Mouse (Mus musculus) brain, embryonic 14.5 days (tissue): ENCODE measurements around the gene Pdpn. TPM values are rescaled to one million over a fixed set of nuclear protein-coding genes. Genes with fewer than 3 reads are reported as not detected.

ENCODE experiments used
- DNase-seq: peaks from one replicate; pipeline ENCODE4 v3.0.0-alpha.2; 2011; ENCODE audit warnings: low read depth
- CTCF ChIP-seq: fragments of 200-500 bp; IDR thresholded peaks from 2 replicates; pipeline ENCODE4 v1.5.1; 2012; ENCODE audit warnings: inconsistent platforms, mild to moderate bottlenecking, moderate library complexity, borderline replicate concordance; ENCODE audit not compliant: insufficient read depth, insufficient read length; ENCODE audit errors: extremely low read depth
- POLR2A ChIP-seq: fragments of 200-500 bp; IDR thresholded peaks from 2 replicates; pipeline ENCODE4 v1.6.1; 2012; ENCODE audit warnings: mild to moderate bottlenecking, inconsistent platforms, borderline replicate concordance; ENCODE audit not compliant: poor library complexity, insufficient read depth, insufficient read length, severe bottlenecking; ENCODE audit errors: extremely low read depth
- polyA plus RNA-seq: library from polyadenylated mRNA; depleted of rRNA; stranded (reverse); fragments of >200 nt; gene quantifications from 2 replicates; pipeline ENCODE4 v1.2.3, GENCODE M21; 2012

Gene Pdpn
- polyA plus RNA-seq, 1 experiment, result 33.6 TPM

DNA sequence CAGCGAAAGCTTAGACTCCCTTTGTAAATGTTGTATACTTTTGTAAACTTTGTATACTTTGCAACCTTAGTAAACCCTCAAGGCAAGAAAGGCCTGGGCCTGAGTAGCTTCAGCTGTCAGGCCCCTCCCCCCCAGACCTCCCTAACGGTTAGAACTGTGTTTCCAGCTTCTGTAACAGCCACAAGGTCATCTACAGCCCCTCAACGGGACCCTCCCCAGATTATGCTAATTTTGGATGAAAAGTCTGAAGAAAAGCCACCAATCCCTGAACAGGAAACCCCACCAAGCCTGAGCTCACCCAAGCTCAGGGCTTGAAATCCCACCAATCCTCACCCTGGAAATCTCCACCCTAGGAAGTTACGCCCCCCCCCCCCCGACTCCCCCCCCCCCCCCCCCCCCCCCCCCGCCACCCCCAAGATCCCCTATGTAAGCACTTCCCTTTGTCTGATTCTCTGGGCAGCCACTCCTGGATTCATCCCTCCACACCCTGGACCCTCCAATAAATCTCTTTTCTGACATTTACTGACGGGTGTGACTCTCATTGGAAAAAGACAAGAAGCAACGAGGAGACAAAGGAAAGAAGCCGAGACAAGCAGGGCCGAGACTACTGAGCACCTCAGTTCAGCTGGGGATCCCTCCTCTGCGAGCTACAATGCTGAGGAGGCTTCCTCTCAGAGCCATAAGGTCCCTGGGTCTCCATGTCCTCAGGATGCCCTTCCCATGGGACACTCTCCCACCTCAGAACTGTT is 25.0 kb upstream of the Pdpn start:
- TF ChIP-seq CTCF (no peak), POLR2A (no peak)
- peak; percentile 40 for DNase-seq

DNA sequence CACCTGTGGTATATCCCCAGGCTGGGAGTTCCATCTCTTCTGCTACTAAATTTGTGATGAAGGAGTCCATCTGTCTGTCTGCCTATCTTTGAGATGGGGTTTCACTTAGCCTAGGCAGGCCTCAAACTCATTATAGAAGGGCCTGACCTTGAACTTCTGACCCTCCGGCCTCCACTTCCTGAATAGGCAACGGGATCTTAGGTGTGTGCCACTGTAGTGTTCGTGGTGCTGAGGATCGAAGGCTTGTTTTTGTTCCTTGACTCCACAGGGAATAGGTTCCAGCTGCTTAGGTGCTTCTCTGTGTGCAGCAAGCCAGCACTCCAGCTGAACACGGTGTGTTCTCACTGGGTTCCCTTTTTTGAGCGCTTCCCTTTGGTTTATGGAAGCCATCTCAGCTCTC is 13.9 kb upstream of the Pdpn start:
- TF ChIP-seq POLR2A (no peak), CTCF (no peak)
- no peak for DNase-seq

DNA sequence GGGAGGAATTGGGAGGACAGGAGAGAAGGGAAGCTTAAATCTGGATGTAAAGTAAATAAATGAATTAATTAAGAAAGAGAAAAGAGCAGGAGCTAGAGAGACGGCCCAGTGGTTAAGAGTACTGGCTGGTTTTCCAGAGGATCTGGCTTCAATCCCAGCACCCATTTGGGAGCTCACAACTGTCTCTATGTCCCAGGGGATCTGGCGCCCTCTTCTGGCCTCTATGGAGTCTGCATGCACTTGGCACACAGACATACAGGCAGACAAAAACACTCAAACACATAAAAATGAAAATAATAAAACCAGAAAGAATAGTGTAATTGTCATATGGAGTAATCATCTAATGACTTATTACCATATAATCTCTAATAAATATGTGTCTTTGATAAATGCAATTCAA is 12.0 kb upstream of the Pdpn start:
- DNase-seq, result peak; percentile 61
- TF ChIP-seq POLR2A, result no peak
- TF ChIP-seq CTCF, result peak; percentile 52; the same call in 1 of the 2 replicates

DNA sequence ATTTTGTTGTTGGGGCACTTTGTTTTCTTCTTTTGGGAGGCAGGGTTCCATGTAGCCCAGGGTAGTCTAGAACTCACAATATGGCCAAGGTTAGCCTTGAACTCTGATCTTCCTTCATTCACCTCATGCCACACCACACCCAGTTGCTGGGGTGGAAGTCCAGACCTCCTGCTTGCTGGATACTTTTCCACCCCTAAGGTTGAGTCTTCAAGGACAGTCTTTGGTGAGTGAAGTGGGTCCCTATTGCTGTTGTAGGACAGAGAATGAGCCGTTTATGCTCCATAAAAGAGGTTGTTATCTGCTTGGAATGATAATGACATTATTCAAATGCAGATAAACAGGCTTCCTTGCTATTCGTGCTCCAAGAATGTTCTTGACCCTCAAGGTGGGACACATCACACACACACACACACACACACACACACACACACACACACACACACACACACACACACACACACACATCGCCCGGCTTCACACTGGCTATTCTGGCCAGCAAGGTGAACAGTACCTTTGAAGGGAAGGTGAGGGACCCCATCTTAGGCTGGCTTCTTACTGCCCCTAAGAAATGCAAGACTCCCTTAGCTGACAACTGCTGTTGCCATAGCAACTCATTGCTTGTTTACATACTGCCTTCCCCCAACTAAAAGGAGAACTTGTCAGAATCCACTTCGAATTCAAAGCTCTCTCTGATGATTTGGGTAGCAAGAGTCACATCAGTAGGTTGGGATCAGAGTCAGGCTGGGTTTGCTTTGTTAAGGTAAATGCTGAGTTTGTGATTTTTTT is 6.8 kb upstream of the Pdpn start:
- no peak for TF ChIP-seq POLR2A
- no peak for TF ChIP-seq CTCF
- DNase-seq, result peak; percentile 71

GRCm38 (mm10) chr4:143305031-143305430 is 5.7 kb upstream of the Pdpn start:
- TF ChIP-seq POLR2A (no peak), CTCF (no peak)

DNA sequence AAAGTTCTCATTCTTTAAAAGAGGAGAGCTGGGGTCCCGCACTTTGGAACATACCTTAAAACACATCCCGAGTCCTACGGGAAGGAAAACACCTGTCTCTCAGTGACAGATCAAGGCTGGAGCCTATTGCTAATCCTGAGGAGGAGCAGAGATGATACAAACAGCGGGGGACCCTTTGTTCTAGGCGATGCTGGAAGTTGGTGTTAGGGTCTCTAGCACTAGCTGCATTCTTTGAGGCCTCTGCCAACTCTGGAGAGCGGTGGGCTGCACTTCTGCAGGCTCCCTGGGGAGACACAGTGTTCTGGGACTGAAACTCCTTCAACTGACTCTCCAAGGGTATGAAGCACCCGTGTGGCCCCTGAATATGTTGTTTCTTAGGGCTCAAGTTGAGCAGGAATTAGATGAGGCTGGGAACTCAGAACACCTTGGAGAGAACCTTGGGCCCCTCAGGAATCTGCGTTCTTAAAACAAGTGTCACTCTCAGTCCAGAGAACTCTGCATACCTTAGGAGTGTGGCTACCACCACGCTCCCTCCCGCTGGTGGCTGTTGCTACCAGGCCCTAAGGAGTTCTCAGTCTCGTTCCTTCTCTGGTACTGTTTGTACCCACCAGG is 3.0 kb upstream of the Pdpn start:
- no peak for DNase-seq

More at GRCm38 (mm10) chr4:143305031-143305430, 5.7 kb upstream of the Pdpn start:
- DNase-seq, result no peak

GRCm38 (mm10) chr4:143301875-143302274 is 2.5 kb upstream of the Pdpn start:
- no peak for TF ChIP-seq POLR2A
- no peak for TF ChIP-seq CTCF
- DNase-seq, result no peak

More for the DNA sequence above, 3.0 kb upstream of the Pdpn start:
- TF ChIP-seq POLR2A (no peak), CTCF (no peak)

DNA sequence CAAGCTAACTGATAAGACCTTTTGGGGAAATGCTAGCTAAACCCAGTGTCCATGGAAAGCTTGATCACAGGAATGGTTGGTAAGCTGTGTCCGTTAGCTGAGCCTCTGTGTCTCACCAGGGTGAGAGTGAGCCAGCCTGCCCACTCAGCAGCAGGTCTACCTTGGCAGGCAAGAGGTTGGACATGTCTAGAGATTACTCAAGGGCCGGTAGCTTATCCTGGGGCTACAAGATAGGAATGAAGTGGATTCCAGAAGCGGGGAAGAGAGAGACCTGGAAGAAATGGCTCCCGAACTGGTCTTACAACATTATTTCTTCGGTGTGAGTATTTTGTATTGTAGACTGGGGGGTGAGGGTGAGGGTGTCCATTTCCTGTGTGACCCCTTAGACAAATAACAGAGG is 1.7 kb upstream of the Pdpn start:
- TF ChIP-seq CTCF (no peak), POLR2A (no peak)
- no peak for DNase-seq

GRCm38 (mm10) chr4:143300113-143300688 is 837 bp upstream of the Pdpn start:
- TF ChIP-seq POLR2A (no peak), CTCF (no peak)
- peak; percentile 38 for DNase-seq

- TF ChIP-seq CTCF (no peak), POLR2A (no peak)
- peak; percentile 85 for DNase-seq
Measured at GRCm38 (mm10) chr4:143298431-143299315, 691 bp downstream of the Pdpn start.
